Mouse (Mus musculus): ENCODE results near the gene Ankrd6.

- no peak for TF ChIP-seq CTCF (IDR thresholded peaks at IDR 0.05; ENCODE audit: low read depth, low read length)
- TF ChIP-seq TAL1 (conservative IDR thresholded peaks at IDR 0.05; ENCODE audit: low read depth, low read length) = no peak
Observed at GRCm38 (mm10) chr4:32929750-32930149, 20.9 kb downstream of the Ankrd6 start.

Data from G1E (cell line).